Mouse (Mus musculus) spleen, adult 2 months (tissue): Measurements from ENCODE around the gene Cd7. TPM values are rescaled to one million over a fixed set of nuclear protein-coding genes. Genes with fewer than 3 reads are reported as not detected.

Experiments
- DNase-seq, 2 experiments: peaks; one replicate each; pipeline versions ENCODE4 v3.0.0 to v3.0.0-alpha.2; 2012 to 2021; ENCODE audit warnings: low spot score in 2 of 2, low read depth in 1 of 2
- H3K27ac ChIP-seq: fragments of 200-500 bp; 2 replicates; pipeline ENCODE4 v1.5.1; 2012; ENCODE audit warnings: low read length, inconsistent platforms; ENCODE audit not compliant: insufficient read depth
- H3K27me3 ChIP-seq: fragments of 200-500 bp; 2 replicates; pipeline ENCODE4 v1.6.1; 2012; ENCODE audit warnings: mild to moderate bottlenecking, moderate library complexity, low read length, inconsistent platforms; ENCODE audit not compliant: control insufficient read depth, insufficient read depth
- H3K36me3 ChIP-seq: fragments of 200-500 bp; 2 replicates; pipeline ENCODE4 v1.6.1; 2012; ENCODE audit warnings: mild to moderate bottlenecking, low read length, inconsistent platforms; ENCODE audit not compliant: control insufficient read depth, insufficient read depth
- H3K4me1 ChIP-seq: fragments of 200-500 bp; 2 replicates; pipeline ENCODE4 v1.6.1; 2011; ENCODE audit warnings: inconsistent platforms; ENCODE audit not compliant: control insufficient read depth, insufficient read depth, insufficient read length
- H3K4me3 ChIP-seq: fragments of 200-500 bp; 2 replicates; pipeline ENCODE4 v1.5.1; 2011; ENCODE audit warnings: mild to moderate bottlenecking, inconsistent platforms; ENCODE audit not compliant: insufficient read depth, insufficient read length; ENCODE audit errors: extremely low read depth
- CTCF ChIP-seq: fragments of 200-500 bp; IDR thresholded peaks from 2 replicates; pipeline ENCODE4 v1.5.1; 2011; ENCODE audit warnings: mild to moderate bottlenecking, inconsistent platforms; ENCODE audit not compliant: insufficient read depth, insufficient read length, insufficient replicate concordance; ENCODE audit errors: extremely low read depth
- POLR2A ChIP-seq: fragments of 200-500 bp; IDR thresholded peaks from 2 replicates; pipeline ENCODE4 v1.6.1; 2011; ENCODE audit warnings: low read depth, low read length, inconsistent platforms
- WGBS: fragments of 180-500 bp; shearing (Covaris S2); methylation state at CpG from one replicate; pipeline ENCODE4 v1.1.7; 2018; 5-methylcytosine and 5-hydroxymethylcytosine counted together
- polyA plus RNA-seq: library from polyadenylated mRNA; depleted of rRNA; stranded (reverse); fragments of >200 nt; gene quantifications from 2 replicates; pipeline ENCODE4 v1.2.3, GENCODE M21; 2012; rRNA removed

Gene Cd7
- 63.0 and 79.5 TPM in 2 replicates for polyA plus RNA-seq

DNA sequence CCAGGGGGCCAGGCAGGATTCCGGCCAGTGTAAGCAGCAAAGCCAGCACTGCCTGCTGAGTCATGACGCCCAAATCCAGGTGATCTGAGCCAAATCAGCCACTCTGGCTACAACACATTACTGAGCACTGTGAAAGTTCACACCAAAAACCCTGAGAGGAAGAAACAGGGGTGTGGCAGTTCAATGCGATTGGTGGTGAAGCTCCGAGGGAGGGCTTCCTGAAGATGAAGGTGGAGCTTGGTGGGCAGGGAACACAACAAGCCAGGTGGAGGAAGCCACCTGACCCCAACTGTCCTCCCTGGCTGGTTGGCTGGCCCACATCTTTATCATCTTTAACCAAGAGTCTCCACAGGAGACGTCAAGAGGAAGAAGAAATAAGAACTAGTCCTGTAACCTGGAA is at the start of gene Cd7:
TSS of gene Cd7 (minus strand) at position 117 of the 400 bp plus-strand sequence.
- no peak for DNase-seq
- 19% methylated on average over 5 of the region's 5 CpGs for WGBS
- no peaks in the 10 kb centered on the region for H3K4me1 ChIP-seq

DNA sequence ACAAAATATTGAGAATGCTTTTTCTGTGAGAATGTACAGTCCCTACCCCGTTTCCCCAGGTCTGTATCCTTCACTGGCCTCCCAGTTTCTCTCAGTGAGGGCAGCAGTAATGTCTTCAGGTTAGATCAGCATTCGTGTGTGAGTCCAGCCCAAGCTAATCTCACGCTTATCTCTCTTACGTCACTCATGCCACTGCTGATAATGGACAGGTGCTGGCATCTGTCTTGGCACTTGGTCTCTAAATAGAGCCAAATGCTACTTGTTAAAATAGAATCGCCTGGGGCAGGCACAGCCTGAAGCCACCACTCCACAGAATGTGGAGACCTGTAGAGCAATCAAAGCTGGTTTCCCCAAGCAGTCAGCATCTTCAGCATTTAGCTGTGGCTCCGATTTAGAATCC is 49.8 kb upstream of the Cd7 start:
- no peak for DNase-seq
- H3K4me3 ChIP-seq: no peak overlapping the region
- no peaks in the 10 kb centered on the region for H3K27me3 ChIP-seq
- peaks cover 5% of the 10 kb centered on the region; the same call in 1 of the 2 replicates for H3K4me1 ChIP-seq
- H3K27ac ChIP-seq: no peak overlapping the region
- no peaks in the 10 kb centered on the region for H3K36me3 ChIP-seq
- TF ChIP-seq POLR2A: no peak
- TF ChIP-seq CTCF: no peak
- 87% methylated on average over 6 of the region's 6 CpGs for WGBS

More for the DNA sequence above, at the start of gene Cd7:
- Histone ChIP-seq H3K36me3 (no peaks in the 10 kb centered on the region), H3K4me3 (peak within 1 kb of the TSS; percentile 38; the same call in 1 of the 2 replicates), H3K27me3 (no peaks in the 10 kb centered on the region), H3K27ac (peak within 1 kb of the TSS; percentile 81)
- no peak for TF ChIP-seq CTCF
- no peak; the same call in 1 of the 2 replicates for TF ChIP-seq POLR2A

DNA sequence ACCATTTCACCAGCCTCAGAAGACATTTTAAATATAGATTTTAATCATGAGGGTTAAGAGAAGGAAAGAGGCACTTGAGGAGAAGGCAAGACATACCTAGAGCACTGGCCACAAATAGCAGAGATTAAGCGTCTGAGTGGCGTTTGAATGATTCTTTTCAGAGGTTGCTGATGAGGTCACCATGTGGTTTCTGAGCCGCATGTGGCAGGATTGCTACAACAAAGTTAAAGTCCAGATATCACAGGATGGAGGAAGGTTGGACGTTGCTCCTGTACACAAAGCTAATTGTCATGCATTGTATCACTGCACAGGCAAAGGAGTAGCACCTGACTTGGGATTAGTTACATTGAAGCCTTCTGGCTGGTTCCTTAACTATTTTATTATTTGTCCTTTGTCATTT is 47.1 kb upstream of the Cd7 start:
- Histone ChIP-seq H3K4me3 (no peak overlapping the region), H3K27ac (no peak overlapping the region), H3K36me3 (no peaks in the 10 kb centered on the region), H3K4me1 (peaks cover 12% of the 10 kb centered on the region; the same call in 1 of the 2 replicates), H3K27me3 (no peaks in the 10 kb centered on the region)
- no peak for DNase-seq
- TF ChIP-seq CTCF: no peak
- TF ChIP-seq POLR2A: no peak
- 61% methylated on average over 4 of the region's 4 CpGs for WGBS

DNA sequence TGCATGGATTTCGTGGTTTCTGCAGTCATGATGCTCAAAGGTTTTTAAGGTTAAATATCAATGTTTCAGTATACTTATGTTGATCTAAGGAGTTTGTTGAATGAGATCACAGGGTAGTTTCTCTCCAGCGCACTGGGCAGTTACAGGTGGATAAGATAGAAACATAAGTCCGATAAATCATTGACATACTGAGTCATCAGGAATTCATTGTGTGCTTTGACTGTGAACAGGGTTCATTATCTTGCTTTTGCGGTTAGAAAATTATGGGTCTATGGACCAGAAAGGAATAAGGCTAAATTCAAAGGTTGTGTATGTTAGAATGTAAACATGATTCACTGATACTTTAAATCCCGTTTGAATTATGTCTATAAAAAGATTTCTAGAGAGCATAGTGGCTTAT is 46.0 kb upstream of the Cd7 start:
- Histone ChIP-seq H3K27me3 (no peaks in the 10 kb centered on the region), H3K36me3 (no peaks in the 10 kb centered on the region), H3K4me3 (no peak overlapping the region), H3K4me1 (peaks cover 10% of the 10 kb centered on the region; the same call in 1 of the 2 replicates), H3K27ac (no peak overlapping the region)
- DNase-seq: no peak
- TF ChIP-seq POLR2A: no peak
- no peak for TF ChIP-seq CTCF
- 83% methylated on average over 5 of the region's 5 CpGs for WGBS

DNA sequence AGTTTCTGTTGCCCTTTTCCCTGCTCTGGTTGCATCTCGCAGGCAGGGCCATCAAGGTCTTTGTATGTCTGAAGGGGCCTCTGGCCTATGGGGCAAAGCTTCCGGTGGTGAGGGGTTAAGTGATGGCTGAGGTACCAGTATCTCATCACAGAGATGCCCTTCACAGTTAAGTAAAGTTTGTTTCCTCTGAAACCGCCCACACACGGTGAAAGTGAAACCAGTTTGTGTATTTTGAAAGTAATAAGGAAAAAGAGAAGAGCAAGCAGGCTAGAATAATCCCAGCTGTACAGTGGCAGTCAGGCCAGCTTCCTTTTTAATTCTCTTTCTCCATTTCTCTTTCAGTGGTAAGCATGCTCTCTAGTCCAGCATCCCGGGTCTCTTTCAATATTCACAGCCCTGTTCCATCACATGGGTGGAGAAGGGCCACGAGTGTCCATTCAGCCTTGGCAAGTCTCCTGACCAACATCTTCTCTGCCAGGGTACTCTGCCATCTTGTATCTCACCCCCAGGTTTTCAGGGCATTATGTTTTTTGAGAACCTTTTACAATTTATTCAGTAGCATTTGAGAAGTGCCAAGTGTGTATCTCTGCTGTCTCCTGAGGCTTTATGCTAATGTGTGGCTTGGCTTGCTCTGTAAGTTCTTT is 43.8 kb upstream of the Cd7 start:
- H3K36me3 ChIP-seq: no peaks in the 10 kb centered on the region
- TF ChIP-seq CTCF: no peak
- no peak for TF ChIP-seq POLR2A
- DNase-seq: peak; percentile 68 to 70
- no peaks in the 10 kb centered on the region for H3K27me3 ChIP-seq
- H3K27ac ChIP-seq: peak overlapping the region; percentile 90
- 7% methylated on average over 6 of the region's 6 CpGs for WGBS
- H3K4me3 ChIP-seq: peak overlapping the region; percentile 20; the same call in 1 of the 2 replicates
- peaks cover 10% of the 10 kb centered on the region; the same call in 1 of the 2 replicates for H3K4me1 ChIP-seq

DNA sequence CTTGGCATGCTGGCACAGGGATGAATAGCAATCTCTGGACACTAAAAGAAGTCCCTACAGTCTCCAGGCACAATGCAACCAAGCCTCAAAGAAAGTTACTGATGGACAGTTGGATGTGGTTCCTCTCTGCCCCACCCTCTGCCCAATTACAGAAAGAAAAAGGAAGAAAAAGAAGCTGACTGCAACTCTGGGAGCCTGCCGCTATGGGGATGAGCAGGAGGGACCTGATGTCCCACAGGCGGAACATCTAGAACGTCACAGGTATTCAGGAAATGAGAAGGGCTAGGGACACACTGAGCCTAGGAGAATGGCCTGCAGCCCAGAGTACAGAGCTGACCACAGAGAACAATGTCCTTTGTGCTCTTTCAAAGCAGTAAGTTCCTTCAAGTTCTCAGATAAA is 43.0 kb upstream of the Cd7 start:
- no peaks in the 10 kb centered on the region for H3K27me3 ChIP-seq
- H3K4me3 ChIP-seq: no peak overlapping the region
- WGBS: 52% methylated on average over 3 of the region's 3 CpGs
- no peaks in the 10 kb centered on the region for H3K36me3 ChIP-seq
- peaks cover 10% of the 10 kb centered on the region; the same call in 1 of the 2 replicates for H3K4me1 ChIP-seq
- H3K27ac ChIP-seq: peak overlapping the region; percentile 81
- no peak for TF ChIP-seq POLR2A
- TF ChIP-seq CTCF: no peak
- DNase-seq: no peak

DNA sequence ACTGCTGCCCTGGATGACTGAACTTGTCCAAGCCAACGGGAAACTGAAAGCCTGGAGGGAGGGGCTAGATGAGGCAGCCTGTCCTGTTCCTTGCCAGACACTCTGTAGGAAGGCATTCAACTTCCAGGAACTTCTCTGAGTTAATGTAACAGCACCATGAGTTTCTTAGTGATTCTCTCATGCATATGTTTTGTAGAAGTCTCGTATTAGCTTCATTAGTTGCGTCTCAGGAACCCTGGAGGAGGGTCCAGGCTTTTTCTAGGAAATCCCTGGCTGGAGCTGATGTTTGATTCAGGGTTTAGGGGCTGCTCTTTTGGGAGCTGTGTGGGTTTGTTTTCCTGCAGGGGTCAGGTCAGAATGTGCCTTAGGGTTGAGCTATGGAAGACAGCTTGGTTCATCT is 41.9 kb upstream of the Cd7 start, which contains the start of gene Sectm1a:
TSS of gene Sectm1a (minus strand) at position 101 of the 400 bp plus-strand sequence.
- Histone ChIP-seq H3K27ac (peak within 1 kb of the TSS; percentile 81; the same call in 1 of the 2 replicates), H3K4me3 (no peak within 1 kb of the TSS), H3K36me3 (no peaks in the 10 kb centered on the region), H3K4me1 (peaks cover 10% of the 10 kb centered on the region; the same call in 1 of the 2 replicates), H3K27me3 (no peaks in the 10 kb centered on the region)
- TF ChIP-seq CTCF (no peak), POLR2A (no peak)
- no peak for DNase-seq
- WGBS: 83% methylated on average over 3 of the region's 3 CpGs
